Mouse (Mus musculus): ENCODE results near the gene Gm10184. TPM values are rescaled to one million over a fixed set of nuclear protein-coding genes. Genes with fewer than 3 reads are reported as not detected.
"Not testable (repeated sequence)": the region's sequence is repeated elsewhere in the genome, so short reads cannot be mapped to it uniquely, and the experiment has no call there.

Gm10184 gene
- polyA plus RNA-seq (2012; rRNA removed): 34.9 and 49.2 TPM in 2 replicates

DNA sequence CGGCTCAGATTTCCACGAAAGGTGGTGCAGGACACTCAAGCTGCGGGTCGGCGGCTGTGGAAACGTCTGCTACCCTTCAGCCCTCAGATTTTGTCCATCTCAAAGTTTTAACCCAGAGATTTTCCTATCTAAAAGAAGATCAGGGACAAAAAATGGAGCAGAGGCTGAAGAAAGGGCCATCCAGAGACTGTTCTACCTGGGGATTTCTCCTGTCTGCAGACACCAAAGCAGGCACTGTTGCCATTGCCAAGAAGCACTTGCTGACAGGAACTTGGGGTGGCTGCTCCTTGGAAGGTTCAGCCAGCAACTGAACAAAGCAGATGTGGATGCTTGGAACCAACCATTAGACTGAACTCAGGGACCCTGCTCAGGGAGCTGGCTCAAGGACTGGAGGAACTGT, at the start of gene Gm10184:
Gene Gm10184 (minus strand): TSS at position 101 of the 400 bp plus-strand sequence.
- no peak for DNase-seq (ENCODE audit: low read depth, low spot score)
- WGBS: 90% methylated on average over 6 of the region's 6 CpGs

DNA sequence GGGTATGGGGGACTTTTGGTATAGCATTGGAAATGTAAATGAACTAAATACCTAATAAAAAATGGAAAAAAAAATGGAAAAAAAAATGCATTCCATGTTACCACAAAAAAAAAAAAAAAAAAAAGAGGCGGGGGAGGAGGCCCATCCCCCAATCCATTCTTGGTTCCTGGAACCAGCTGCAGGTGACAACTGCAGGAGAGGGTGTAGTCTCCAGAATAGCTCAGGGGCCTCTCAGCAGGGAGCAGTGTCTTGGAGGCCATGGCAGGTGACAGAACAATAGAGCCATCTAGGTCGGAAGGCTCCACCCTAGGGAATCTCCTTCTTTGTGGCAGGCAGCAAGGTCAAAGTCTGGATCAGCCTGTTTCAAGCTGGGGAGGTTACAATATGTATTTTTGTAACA, 23.7 kb upstream of the Gm10184 start:
- WGBS: 64% methylated on average over 2 of the region's 2 CpGs
- no peak for DNase-seq (ENCODE audit: low read depth, low spot score)

DNA sequence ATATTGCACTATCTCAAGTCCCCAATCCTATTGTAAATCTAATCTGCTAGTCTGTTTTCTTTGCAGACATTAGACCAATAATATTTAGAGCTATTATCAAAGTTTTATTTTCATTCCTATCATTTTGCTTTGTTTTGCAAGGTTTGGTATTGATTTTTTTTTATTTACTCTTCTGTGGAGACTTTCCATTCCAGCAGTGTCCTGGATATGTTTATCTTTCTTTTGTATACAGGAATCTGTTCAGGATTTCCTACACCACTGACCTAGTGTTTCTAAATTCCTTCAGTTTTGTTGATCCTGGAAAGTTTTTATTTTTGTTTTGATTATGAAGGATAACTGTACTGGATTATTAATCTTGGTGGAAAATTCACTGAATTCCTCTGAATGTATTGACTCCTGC, 2.6 kb downstream of the Gm10184 start:
- DNase-seq (ENCODE audit: low read depth, low spot score): no peak

DNA sequence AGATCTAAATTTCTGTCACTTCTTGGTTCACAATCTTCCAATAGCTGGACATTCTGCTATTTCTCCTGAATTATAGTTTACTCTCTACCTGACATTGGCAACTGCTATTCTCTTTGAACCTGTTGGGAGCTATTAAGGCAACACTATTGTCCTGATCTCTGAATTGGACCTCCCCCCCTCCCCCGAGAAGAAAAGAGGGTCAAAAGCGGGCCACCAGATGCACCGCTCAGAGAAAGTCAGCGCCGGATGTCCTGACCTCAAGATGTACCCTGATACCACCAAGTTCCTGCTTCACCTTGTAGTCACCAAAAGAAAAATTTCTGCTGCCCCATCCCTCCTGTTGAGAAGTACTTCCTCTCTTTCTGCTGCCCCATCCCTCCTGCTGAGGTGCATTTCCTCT, 5.5 kb downstream of the Gm10184 start:
- DNase-seq (ENCODE audit: low read depth, low spot score): not testable (repeated sequence)
- 93% methylated on average over 5 of the region's 5 CpGs for WGBS

DNA sequence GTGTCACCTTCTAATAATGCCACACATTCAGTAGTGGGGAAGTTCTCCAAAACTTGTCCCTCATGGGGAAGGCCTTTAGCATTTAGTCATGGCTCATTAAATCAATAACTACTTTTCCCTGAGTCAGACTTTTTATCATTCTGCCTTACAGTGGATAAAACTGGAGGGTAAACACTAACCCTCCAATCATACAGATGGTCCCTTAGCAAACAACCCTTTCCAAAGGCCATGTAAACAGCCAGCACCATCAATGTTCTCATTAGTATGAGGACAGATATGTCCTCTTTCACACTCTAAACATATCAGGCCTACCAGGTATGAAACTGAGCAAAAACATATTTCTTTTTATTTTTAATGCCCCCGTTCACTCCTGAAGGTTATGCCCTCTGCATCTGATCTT, 7.5 kb downstream of the Gm10184 start:
- DNase-seq (ENCODE audit: low read depth, low spot score): no peak

DNA sequence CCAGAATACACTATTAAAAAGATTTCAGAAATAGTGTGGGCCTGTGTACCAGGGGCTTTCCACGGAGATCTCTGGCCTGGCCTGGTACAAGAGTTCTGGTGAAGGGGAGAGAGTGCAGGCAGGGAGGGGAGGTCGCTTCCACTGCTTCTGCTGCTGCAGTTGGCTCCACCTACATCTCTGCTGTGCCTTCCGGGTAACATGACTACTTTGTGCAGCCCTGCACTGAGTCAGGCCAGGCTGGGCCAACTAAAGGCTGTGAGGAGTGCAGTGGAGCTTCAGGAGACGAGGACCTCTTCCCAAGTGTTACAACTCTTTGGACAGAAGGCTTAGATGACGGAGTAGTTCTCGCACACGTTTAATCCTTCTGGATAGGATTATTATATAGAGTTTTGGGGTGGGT, 9.6 kb downstream of the Gm10184 start:
- WGBS: 53% methylated on average over 7 of the region's 7 CpGs
- DNase-seq (ENCODE audit: low read depth, low spot score): no peak

More for the DNA sequence above, 7.5 kb downstream of the Gm10184 start:
- WGBS: 86% methylated on average over 1 of the region's 1 CpGs

DNA sequence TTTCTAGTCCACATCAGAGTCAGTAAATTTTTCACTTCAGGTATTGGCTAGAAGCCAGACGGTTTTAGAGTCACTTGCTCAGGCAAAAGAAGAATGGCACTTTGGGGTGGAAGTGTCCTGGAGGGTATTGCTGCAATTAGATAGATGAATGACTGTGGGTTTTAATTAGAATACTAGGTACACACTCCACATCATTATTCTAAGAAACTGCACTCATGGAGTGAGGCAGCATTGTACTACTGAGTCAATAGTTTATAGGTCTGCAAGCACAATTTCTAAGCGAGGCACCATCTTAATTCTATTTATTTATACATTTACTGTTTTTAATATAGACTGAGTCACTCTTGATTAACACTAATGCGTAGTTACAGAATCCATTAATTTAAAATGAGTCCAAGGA, 10.4 kb downstream of the Gm10184 start:
- 63% methylated on average over 3 of the region's 3 CpGs for WGBS

DNA sequence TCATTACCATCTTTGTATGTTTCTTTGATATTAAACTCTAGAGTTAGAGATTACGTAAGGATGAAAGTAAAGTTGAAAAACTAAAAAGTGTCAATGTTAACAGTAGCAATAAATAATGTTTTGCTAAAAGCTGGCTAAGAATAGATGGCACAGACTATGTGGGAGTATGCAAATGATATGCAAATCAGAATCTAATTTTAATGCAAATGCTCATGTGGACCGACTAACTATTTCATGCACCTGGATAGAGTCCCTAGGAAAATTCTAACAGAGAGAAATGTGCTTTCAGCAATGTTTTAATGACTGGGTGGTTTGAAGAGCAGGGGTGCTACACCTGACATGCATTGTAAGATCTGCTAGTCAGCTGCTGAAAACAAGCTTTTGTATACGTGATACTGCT, 45.3 kb downstream of the Gm10184 start:
- WGBS: 75% methylated on average over 3 of the region's 3 CpGs
- DNase-seq (ENCODE audit: low read depth, low spot score): no peak

More for the DNA sequence above, 10.4 kb downstream of the Gm10184 start:
- DNase-seq (ENCODE audit: low read depth, low spot score): no peak
